Mouse (Mus musculus): ENCODE data around the gene Rcbtb2. TPM values are rescaled to one million over a fixed set of nuclear protein-coding genes. Genes with fewer than 3 reads are reported as not detected.
A peak's percentile ranks its signal among the peaks of the same experiment; 100 is the strongest.

Gene Rcbtb2
- polyA plus RNA-seq, 1 experiment from 2014 or later, result 155 TPM

DNA sequence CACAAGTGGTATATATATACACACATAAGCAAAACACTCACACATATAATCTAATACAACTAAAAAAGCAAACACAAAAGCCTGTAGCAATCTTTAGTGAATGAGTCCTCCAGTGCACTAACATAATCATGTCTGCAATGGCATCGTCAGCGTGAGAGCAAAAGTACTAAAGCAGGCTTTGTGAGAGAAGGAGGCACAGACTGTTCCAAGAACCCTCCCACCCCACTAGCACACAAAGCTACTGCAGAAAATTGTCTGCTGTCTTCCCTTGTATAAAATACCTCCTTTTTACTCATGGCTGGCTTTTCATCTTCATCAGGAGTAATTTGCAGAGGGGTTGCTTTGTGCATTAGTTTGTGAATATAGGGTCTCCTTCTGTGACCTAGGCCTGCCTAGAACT lies 129.4 kb downstream of the Rcbtb2 start:
- 72% methylated on average over 2 of the region's 2 CpGs for WGBS
- H3K9ac ChIP-seq, result no peak overlapping the region
- no peak overlapping the region for H3K4me3 ChIP-seq
- H3K36me3 ChIP-seq, result no peaks in the 10 kb centered on the region
- no peaks in the 10 kb centered on the region for H3K9me3 ChIP-seq
- H3K4me2 ChIP-seq (replicated peaks), result no peak overlapping the region
- H3K4me1 ChIP-seq, result no peaks in the 10 kb centered on the region
- no peak for ATAC-seq (ENCODE audit: insufficient number of reproducible peaks, insufficient read depth, low FRiP score, low TSS enrichment)
- H3K27me3 ChIP-seq, result no peaks in the 10 kb centered on the region
- no peak overlapping the region for H3K27ac ChIP-seq

DNA sequence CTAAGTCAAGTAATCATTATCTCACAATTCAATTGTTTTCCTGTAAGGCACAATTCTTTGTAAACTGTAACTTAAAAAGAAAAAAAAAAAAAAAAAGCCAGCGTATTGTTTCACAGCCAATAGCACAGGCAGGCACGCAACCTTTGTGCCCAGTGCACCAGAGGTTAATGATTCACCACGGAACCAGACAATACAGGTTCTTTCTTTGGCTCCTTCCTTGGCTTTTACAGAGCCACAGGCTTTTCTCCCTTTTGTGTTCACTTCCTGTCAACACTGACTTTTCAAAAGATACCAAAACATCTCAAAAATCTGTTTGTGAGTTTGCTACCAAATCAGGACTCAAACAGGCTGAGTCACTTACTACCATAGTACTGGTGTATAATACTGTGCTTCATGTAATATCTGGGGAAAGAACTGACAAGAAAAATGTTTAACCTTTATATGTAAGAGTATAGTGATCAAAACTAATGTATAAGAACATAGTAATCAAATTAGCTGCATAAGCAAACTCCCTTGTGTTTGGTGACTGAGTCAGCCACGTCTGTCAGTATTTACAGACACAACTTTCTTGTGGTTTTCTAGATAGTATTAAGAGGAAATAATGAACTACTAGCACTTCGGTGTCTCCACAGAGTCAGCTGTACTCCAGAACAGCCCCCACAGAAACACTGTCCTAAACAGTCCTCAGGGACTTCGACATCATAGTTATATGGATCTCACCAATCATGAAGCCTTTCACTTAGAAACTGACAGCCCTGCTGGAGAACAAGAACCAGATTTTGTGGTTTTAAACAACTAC lies 130.8 kb downstream of the Rcbtb2 start:
- ATAC-seq (ENCODE audit: insufficient number of reproducible peaks, insufficient read depth, low FRiP score, low TSS enrichment), result no peak
- Histone ChIP-seq H3K9me3 (no peaks in the 10 kb centered on the region), H3K27me3 (no peaks in the 10 kb centered on the region), H3K4me3 (no peak overlapping the region), H3K27ac (no peak overlapping the region), H3K4me1 (0 out of 2 replicates have a peak, but pooled peaks cover 4% of the 10 kb centered on the region), H3K4me2 (replicated peaks) (no peak overlapping the region), H3K36me3 (no peaks in the 10 kb centered on the region), H3K9ac (no peak overlapping the region)
- WGBS, result 50% methylated on average over 6 of the region's 6 CpGs

DNA sequence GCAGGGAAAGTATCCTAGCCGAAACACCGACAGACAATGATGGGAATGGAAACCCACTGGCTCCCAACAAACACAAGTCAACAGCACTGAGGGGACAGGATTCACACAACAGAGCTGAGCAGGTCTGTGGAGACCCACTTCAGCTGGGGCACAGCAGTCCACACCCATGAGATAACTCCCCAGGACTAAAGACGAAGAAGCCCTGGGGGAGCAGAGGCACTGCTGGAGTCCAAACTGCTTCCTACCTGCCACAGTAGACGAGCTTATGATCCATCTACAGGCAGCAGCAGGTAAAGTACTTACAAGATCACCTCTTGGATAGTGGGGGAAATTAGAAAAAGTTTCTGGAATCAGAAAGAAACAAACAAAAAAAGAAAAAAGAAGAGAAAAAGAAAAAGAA lies 131.6 kb downstream of the Rcbtb2 start:
- no peak overlapping the region for H3K27ac ChIP-seq

DNA sequence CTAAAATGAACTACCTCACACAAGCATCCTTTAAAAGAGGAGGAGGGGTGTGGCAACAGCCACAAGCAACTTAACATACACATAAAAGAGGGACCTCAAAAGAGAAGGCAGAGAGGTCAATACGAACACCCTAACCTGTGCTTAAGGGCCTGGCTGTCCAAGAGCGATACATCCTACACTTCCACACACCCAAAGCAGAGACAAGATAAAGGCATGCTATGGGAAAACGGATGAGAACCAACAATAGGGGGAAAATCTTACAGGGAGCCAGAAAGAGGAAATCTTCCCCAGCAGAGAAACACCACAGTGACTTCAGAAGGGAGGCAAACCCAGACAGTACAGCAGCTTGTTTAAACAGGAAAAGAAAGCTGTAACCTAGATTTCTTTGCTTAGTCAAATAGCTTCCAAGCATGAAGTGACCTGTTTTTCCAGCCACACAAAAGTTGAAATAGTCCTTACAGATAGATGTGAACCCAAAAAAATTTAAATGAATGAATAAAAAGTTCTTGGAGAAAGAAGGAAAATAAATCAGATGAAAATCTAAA lies 132.7 kb downstream of the Rcbtb2 start:
- no peak overlapping the region for H3K4me2 ChIP-seq (replicated peaks)
- H3K9me3 ChIP-seq, result no peaks in the 10 kb centered on the region
- no peak overlapping the region for H3K9ac ChIP-seq
- WGBS, result 68% methylated on average over 3 of the region's 3 CpGs
- no peak overlapping the region for H3K4me3 ChIP-seq
- no peak for ATAC-seq (ENCODE audit: insufficient number of reproducible peaks, insufficient read depth, low FRiP score, low TSS enrichment)
- 0 out of 2 replicates have a peak overlapping the region, but pooled peaks have one; percentile 36 for H3K27ac ChIP-seq
- 0 out of 2 replicates have a peak, but pooled peaks cover 4% of the 10 kb centered on the region for H3K4me1 ChIP-seq
- H3K36me3 ChIP-seq, result no peaks in the 10 kb centered on the region
- H3K27me3 ChIP-seq, result no peaks in the 10 kb centered on the region

More for the DNA sequence above, 131.6 kb downstream of the Rcbtb2 start:
- no peak overlapping the region for H3K4me2 ChIP-seq (replicated peaks)
- 0 out of 2 replicates have a peak, but pooled peaks cover 4% of the 10 kb centered on the region for H3K4me1 ChIP-seq
- ATAC-seq (ENCODE audit: insufficient number of reproducible peaks, insufficient read depth, low FRiP score, low TSS enrichment), result no peak
- H3K4me3 ChIP-seq, result no peak overlapping the region
- 81% methylated on average over 4 of the region's 4 CpGs for WGBS
- no peak overlapping the region for H3K9ac ChIP-seq
- no peaks in the 10 kb centered on the region for H3K9me3 ChIP-seq
- no peaks in the 10 kb centered on the region for H3K36me3 ChIP-seq
- no peaks in the 10 kb centered on the region for H3K27me3 ChIP-seq

DNA sequence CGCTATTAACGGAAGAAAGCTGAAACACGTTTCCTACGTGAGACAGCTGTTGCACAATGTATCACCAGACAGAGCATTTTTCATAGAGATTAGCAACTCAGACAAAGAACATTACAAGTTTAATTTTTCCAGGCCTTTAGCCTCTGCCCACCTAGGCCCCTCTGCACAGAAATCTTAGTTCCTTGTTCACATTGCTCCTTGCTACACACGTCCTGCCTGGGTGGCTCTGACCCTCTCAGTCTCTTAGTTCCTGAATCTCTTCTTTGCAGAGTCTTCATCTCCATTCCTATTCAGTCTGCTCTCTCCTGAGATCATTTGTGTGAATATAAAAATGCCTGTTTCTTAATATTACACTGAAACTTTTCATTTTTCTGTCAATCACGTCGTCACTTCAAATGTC lies 134.5 kb downstream of the Rcbtb2 start:
- peaks cover 4% of the 10 kb centered on the region; the same call in 1 of the 2 replicates for H3K36me3 ChIP-seq
- 76% methylated on average over 7 of the region's 7 CpGs for WGBS
- H3K4me2 ChIP-seq (replicated peaks), result no peak overlapping the region
- no peaks in the 10 kb centered on the region for H3K27me3 ChIP-seq
- no peak overlapping the region for H3K9ac ChIP-seq
- no peaks in the 10 kb centered on the region for H3K9me3 ChIP-seq
- 0 out of 2 replicates have a peak, but pooled peaks cover 4% of the 10 kb centered on the region for H3K4me1 ChIP-seq
- ATAC-seq (ENCODE audit: insufficient number of reproducible peaks, insufficient read depth, low FRiP score, low TSS enrichment), result no peak
- no peak overlapping the region for H3K27ac ChIP-seq
- no peak overlapping the region for H3K4me3 ChIP-seq

MicroRNAs encoded within 50 kb of the gene (microRNA counts, 519-probe panel; counts per million panel counts)
- 460 counts per million, percentile 65 among the panel's probes with 10 or more counts for microRNA mmu-miR-687

Small RNA genes lying within 50 kb of the gene (microRNA-seq; reads per million reads assigned to microRNA genes)
- not detected for gene Mir687

Other genes with a start within 250 kb of the Rcbtb2 start
- gene Cysltr2, start 73.9 kb upstream of the Rcbtb2 start, polyA plus RNA-seq (2016; fragmentation: Nextera tagmentation; extraction: Ambion mirVana), result not detected in 2 replicates
- 15.8 and 16.2 TPM in 2 replicates for gene Lpar6, start 114.9 kb downstream of the Rcbtb2 start, polyA plus RNA-seq (2016; fragmentation: Nextera tagmentation; extraction: Ambion mirVana)
- 24.3 and 24.6 TPM in 2 replicates for gene Rb1, start 202.8 kb downstream of the Rcbtb2 start, polyA plus RNA-seq (2016; fragmentation: Nextera tagmentation; extraction: Ambion mirVana)

Data from embryonic facial prominence, embryonic 12.5 days (tissue).